Mouse (Mus musculus) heart, embryonic 16.5 days (tissue): ENCODE measurements around the gene Klc1. TPM values are rescaled to one million over a fixed set of nuclear protein-coding genes. Genes with fewer than 3 reads are reported as not detected.
A peak's percentile ranks its signal among the peaks of the same experiment; 100 is the strongest.

Experiments used
- ATAC-seq: fragments of 200-750 bp; cut with Nextera tagmentation; replicated peaks from 2 replicates; pipeline ENCODE4 v1.8.0; 2017; ENCODE audit warnings: moderate number of reproducible peaks; ENCODE audit not compliant: insufficient read depth, low FRiP score; ENCODE audit errors: extremely low read depth
- H3K27ac ChIP-seq: fragments of 300-500 bp; sonication (generic); 2 replicates; pipeline ENCODE4 v1.5.1; 2014; ENCODE audit warnings: mild to moderate bottlenecking, low read length, control low read depth, moderate library complexity
- H3K27me3 ChIP-seq: fragments of 300-500 bp; sonication (generic); 2 replicates; pipeline ENCODE4 v1.6.1; 2014; ENCODE audit warnings: low read length, mixed read lengths; ENCODE audit not compliant: control insufficient read depth, insufficient read depth
- H3K36me3 ChIP-seq: fragments of 300-500 bp; sonication (generic); 2 replicates; pipeline ENCODE4 v1.6.1; 2014; ENCODE audit not compliant: control insufficient read depth, insufficient read depth
- H3K4me1 ChIP-seq: fragments of 300-500 bp; sonication (generic); 2 replicates; pipeline ENCODE4 v1.6.1; 2014; ENCODE audit warnings: low read length, mixed read lengths; ENCODE audit not compliant: control insufficient read depth, insufficient read depth
- H3K4me2 ChIP-seq: fragments of 300-500 bp; sonication (generic); 2 replicates; pipeline ENCODE4 v1.6.1; 2014; ENCODE audit warnings: low read depth, mild to moderate bottlenecking, control low read depth, low read length
- H3K4me3 ChIP-seq: fragments of 300-500 bp; sonication (generic); 2 replicates; pipeline ENCODE4 v1.5.1; 2014; ENCODE audit warnings: mild to moderate bottlenecking, control low read depth, low read length
- H3K9ac ChIP-seq: fragments of 300-500 bp; sonication (generic); 2 replicates; pipeline ENCODE4 v1.6.1; 2014; ENCODE audit warnings: low read length, control low read depth
- H3K9me3 ChIP-seq: fragments of 300-500 bp; sonication (generic); replicated peaks from 2 replicates; pipeline ENCODE4 v1.6.1; 2016; ENCODE audit warnings: low read length; ENCODE audit not compliant: control insufficient read depth
- WGBS: fragments of 180-500 bp; shearing (Covaris S2); extraction: QIAGEN DNeasy Blood & Tissue Kit; methylation state at CpG from one replicate; pipeline ENCODE4 v1.1.7; 2014; 5-methylcytosine and 5-hydroxymethylcytosine counted together
- polyA plus RNA-seq: library from polyadenylated mRNA; unstranded; fragments of >200 nt; fragmentation: Nextera tagmentation; extraction: Ambion mirVana; gene quantifications from 2 replicates; pipeline ENCODE4 v1.2.1, GENCODE M21; 2015

Klc1 gene
- polyA plus RNA-seq, 1 experiment from 2014 or later = 134 TPM

- ATAC-seq = no peak
- no peak overlapping the region for H3K4me3 ChIP-seq
- WGBS = 84% methylated on average over 12 of the region's 13 CpGs
- peaks cover 38% of the 10 kb centered on the region for H3K4me1 ChIP-seq
- no peak overlapping the region for H3K9ac ChIP-seq
- no peaks in the 10 kb centered on the region for H3K9me3 ChIP-seq
- H3K4me2 ChIP-seq = no peak overlapping the region
- no peaks in the 10 kb centered on the region for H3K27me3 ChIP-seq
- H3K27ac ChIP-seq = no peak overlapping the region
- peaks cover 7% of the 10 kb centered on the region for H3K36me3 ChIP-seq
Measured at GRCm38 (mm10) chr12:111812075-111812474, 53.4 kb downstream of the Klc1 start.

GRCm38 (mm10) chr12:111812611-111813010, 54.0 kb downstream of the Klc1 start:
- Histone ChIP-seq H3K9ac (peak overlapping the region; percentile 78), H3K4me1 (peaks cover 39% of the 10 kb centered on the region), H3K27me3 (no peaks in the 10 kb centered on the region), H3K4me3 (peak overlapping the region; percentile 64), H3K4me2 (peak overlapping the region; percentile 95), H3K27ac (no peak overlapping the region), H3K36me3 (peaks cover 6% of the 10 kb centered on the region), H3K9me3 (no peaks in the 10 kb centered on the region)
- ATAC-seq = no peak
- 60% methylated on average over 12 of the region's 12 CpGs for WGBS

GRCm38 (mm10) chr12:111813111-111813765, 54.6 kb downstream of the Klc1 start:
- ATAC-seq = no peak
- H3K4me2 ChIP-seq = peak overlapping the region; percentile 95
- no peaks in the 10 kb centered on the region for H3K9me3 ChIP-seq
- no peaks in the 10 kb centered on the region; the same call in 1 of the 2 replicates for H3K36me3 ChIP-seq
- WGBS = 4% methylated on average over 27 of the region's 27 CpGs
- peak overlapping the region; percentile 64 for H3K4me3 ChIP-seq
- peak overlapping the region; percentile 78 for H3K9ac ChIP-seq
- H3K27me3 ChIP-seq = no peaks in the 10 kb centered on the region
- H3K4me1 ChIP-seq = peaks cover 39% of the 10 kb centered on the region
- no peak overlapping the region for H3K27ac ChIP-seq

GRCm38 (mm10) chr12:111813766-111814617, 55.3 kb downstream of the Klc1 start, which contains the start of the genes Xrcc3 and Zfyve21:
Xrcc3 (minus strand) TSS chr12:111813873.
Zfyve21 (plus strand) TSS chr12:111814170.
- peak within 1 kb of the TSS; percentile 97 for H3K27ac ChIP-seq
- H3K4me1 ChIP-seq = peaks cover 39% of the 10 kb centered on the region
- H3K9me3 ChIP-seq = no peaks in the 10 kb centered on the region
- peak; percentile 97 for ATAC-seq
- H3K4me2 ChIP-seq = peak within 1 kb of the TSS; percentile 95
- H3K36me3 ChIP-seq = no peaks in the 10 kb centered on the region
- H3K4me3 ChIP-seq = peak within 1 kb of the TSS; percentile 64
- no peaks in the 10 kb centered on the region for H3K27me3 ChIP-seq
- WGBS = under 1% methylated on average over 87 of the region's 87 CpGs
- H3K9ac ChIP-seq = peak within 1 kb of the TSS; percentile 86

GRCm38 (mm10) chr12:111814769-111815762, 56.4 kb downstream of the Klc1 start:
- H3K9ac ChIP-seq = peak overlapping the region; percentile 86
- H3K36me3 ChIP-seq = no peaks in the 10 kb centered on the region
- peaks cover 35% of the 10 kb centered on the region for H3K4me1 ChIP-seq
- H3K4me2 ChIP-seq = peak overlapping the region; percentile 85
- no peaks in the 10 kb centered on the region for H3K27me3 ChIP-seq
- 20% methylated on average over 19 of the region's 19 CpGs for WGBS
- no peak for ATAC-seq
- peak overlapping the region; percentile 64 for H3K4me3 ChIP-seq
- no peaks in the 10 kb centered on the region for H3K9me3 ChIP-seq
- H3K27ac ChIP-seq = peak overlapping the region; percentile 97

DNA sequence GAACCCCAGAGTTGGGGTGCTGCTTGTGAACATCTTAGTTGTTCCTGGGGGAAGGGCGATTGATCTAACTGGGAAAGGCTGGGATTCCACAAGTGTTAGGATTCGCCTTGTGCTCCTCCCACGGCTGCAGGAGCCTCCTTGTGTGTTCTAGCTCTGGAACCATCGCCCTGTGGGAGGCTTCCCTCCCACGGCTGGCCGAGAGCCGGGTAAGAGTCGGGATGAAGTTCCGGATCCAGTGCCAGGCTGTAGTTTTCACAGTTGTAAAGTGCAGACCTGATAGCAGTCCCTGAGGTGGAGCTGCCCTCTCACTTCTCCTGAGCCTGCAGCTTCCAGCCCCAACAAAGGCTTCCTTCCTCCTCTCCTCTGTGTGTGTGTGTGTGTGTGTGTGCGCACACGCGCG, 57.9 kb downstream of the Klc1 start:
- Histone ChIP-seq H3K4me2 (peak overlapping the region; percentile 85), H3K27ac (peak overlapping the region; percentile 46), H3K4me1 (peaks cover 34% of the 10 kb centered on the region), H3K9ac (peak overlapping the region; percentile 40), H3K36me3 (no peaks in the 10 kb centered on the region), H3K27me3 (no peaks in the 10 kb centered on the region), H3K4me3 (peak overlapping the region; percentile 23; the same call in 1 of the 2 replicates), H3K9me3 (no peaks in the 10 kb centered on the region)
- 50% methylated on average over 13 of the region's 13 CpGs for WGBS
- ATAC-seq = no peak

DNA sequence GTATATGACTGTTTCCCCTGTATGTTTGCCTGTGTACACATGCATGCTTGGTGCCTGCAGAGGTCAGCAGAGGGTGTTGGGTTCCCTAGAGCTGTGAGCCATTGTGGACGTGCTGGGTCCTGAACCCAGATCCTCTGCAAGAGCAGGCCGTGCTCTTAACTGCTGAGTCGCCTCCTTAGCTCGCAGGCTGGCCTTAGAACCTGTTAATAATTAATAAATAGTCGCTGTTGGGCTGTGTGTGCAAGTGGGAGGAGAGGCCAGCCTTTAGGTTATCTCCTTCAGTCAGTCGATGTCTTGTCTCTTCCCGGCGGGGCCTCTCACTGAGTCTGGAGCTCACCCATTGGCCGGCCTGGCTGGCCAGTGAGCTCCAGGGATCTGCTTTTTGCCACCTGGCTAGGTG, 58.3 kb downstream of the Klc1 start:
- 59% methylated on average over 9 of the region's 9 CpGs for WGBS
- no peaks in the 10 kb centered on the region for H3K27me3 ChIP-seq
- peak overlapping the region; percentile 85; the same call in 1 of the 2 replicates for H3K4me2 ChIP-seq
- H3K36me3 ChIP-seq = no peaks in the 10 kb centered on the region
- H3K9me3 ChIP-seq = no peaks in the 10 kb centered on the region
- no peak overlapping the region for H3K9ac ChIP-seq
- H3K4me3 ChIP-seq = peak overlapping the region; percentile 23; the same call in 1 of the 2 replicates
- ATAC-seq = no peak
- H3K27ac ChIP-seq = peak overlapping the region; percentile 46
- peaks cover 34% of the 10 kb centered on the region for H3K4me1 ChIP-seq

DNA sequence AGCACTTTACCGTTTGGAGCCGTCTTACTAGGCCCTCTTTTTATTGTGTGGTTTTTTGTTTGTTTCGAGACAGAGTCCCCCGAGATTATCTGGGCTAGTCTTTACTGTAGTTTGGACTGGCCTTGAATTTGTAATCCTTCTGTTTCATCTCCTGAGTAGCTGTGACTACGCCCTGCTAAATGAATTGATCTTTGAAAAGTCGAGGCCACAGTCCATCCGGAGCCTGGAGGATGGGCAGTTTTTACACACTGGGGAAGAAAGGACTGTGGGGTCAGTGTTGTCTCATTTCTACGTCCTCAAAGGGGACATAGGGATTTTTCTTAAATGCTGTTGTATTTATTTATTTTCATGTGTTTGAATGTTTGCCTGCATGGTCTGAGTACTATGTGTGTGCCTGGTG, 59.3 kb downstream of the Klc1 start:
- ATAC-seq = no peak
- no peak overlapping the region for H3K9ac ChIP-seq
- H3K9me3 ChIP-seq = no peaks in the 10 kb centered on the region
- H3K27me3 ChIP-seq = no peaks in the 10 kb centered on the region
- no peak overlapping the region for H3K4me2 ChIP-seq
- H3K36me3 ChIP-seq = no peaks in the 10 kb centered on the region
- peaks cover 28% of the 10 kb centered on the region for H3K4me1 ChIP-seq
- H3K4me3 ChIP-seq = no peak overlapping the region
- no peak overlapping the region for H3K27ac ChIP-seq
- WGBS = 88% methylated on average over 8 of the region's 8 CpGs
